Comparison of ENCODE assay signal across 23 mouse cellular contexts in the genomic region with DNA sequence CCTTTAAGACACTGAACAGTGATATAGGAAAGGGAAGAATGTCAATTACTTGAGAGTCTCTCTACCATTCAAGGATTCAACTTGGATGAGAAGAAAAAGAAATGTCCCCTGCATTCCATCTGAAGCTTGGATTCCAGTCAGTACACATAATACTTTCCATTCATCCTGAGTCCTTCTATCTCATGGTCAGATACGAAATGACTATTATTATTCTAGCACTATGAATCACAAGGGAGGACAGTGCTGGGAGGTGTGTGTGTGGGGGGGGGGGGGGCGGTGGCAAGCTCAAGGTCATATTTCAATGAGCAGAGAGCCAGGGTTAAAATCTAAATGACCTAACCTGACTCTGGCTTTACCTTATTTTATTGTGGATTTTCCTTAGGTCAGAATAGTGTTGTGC. TPM values are rescaled to one million over a fixed set of nuclear protein-coding genes. Genes with fewer than 3 reads are reported as not detected.
DNase-seq lines count a peak whose midpoint lies in the region; ATAC-seq lines count a peak whose summit lies in the region.
"Had no signal": no experiment of that assay in that cellular context is flagged by ENCODE, and none has a peak within 500 bp of the region (broad histone marks: within the 10 kb centered on the region; RNA-seq: fewer than 3 reads in every experiment).

No protein-coding gene starts in this region.

- 31% methylated on average over 2 of the region's 2 CpGs for WGBS in heart, embryonic 12.5 days
- WGBS in heart, embryonic 16.5 days = 39% methylated on average over 2 of the region's 2 CpGs
- WGBS in heart, embryonic 10.5 days = 69% methylated on average over 2 of the region's 2 CpGs

- H3K36me3 ChIP-seq in heart, embryonic 12.5 days = no peaks in the 10 kb centered on the region
- H3K36me3 ChIP-seq in heart, embryonic 16.5 days (ENCODE audit: control insufficient read depth, insufficient read depth) = no peaks in the 10 kb centered on the region
- no peaks in the 10 kb centered on the region for H3K36me3 ChIP-seq in heart, embryonic 10.5 days
- H3K36me3 ChIP-seq: embryonic facial prominence, embryonic 12.5 days; G1E; hindbrain, embryonic 15.5 days; kidney, embryonic 15.5 days had no signal

- H3K4me1 ChIP-seq in heart, embryonic 12.5 days (replicated peaks) = peaks cover 23% of the 10 kb centered on the region
- peaks cover 22% of the 10 kb centered on the region for H3K4me1 ChIP-seq in heart, embryonic 16.5 days (ENCODE audit: control insufficient read depth, insufficient read depth, low read length)
- H3K4me1 ChIP-seq in heart, embryonic 10.5 days = peaks cover 5% of the 10 kb centered on the region
- H3K4me1 ChIP-seq: embryonic facial prominence, embryonic 12.5 days; forebrain, embryonic 13.5 days; hindbrain, embryonic 15.5 days; kidney, embryonic 15.5 days had no signal

- no peaks in the 10 kb centered on the region for H3K9me3 ChIP-seq in heart, embryonic 12.5 days (replicated peaks)
- no peaks in the 10 kb centered on the region for H3K9me3 ChIP-seq in heart, embryonic 16.5 days (replicated peaks; ENCODE audit: control insufficient read depth, low read length)
- H3K9me3 ChIP-seq in heart, embryonic 10.5 days = no peaks in the 10 kb centered on the region
- H3K9me3 ChIP-seq: embryonic facial prominence, embryonic 12.5 days; forebrain, embryonic 13.5 days; hindbrain, embryonic 15.5 days; kidney, embryonic 15.5 days had no signal

- DNase-seq in heart, postnatal 25 days (ENCODE audit: low spot score) = no peak
- no peak for DNase-seq in heart, embryonic 10.5 days (ENCODE audit: low spot score)
- peak; percentile 22 for DNase-seq in ZHBTc4 (ENCODE audit: low read depth, low spot score)
- no peak for DNase-seq in left cerebral cortex, adult 11 months (ENCODE audit: low spot score)
- DNase-seq: adrenal gland, postnatal 14 days; B cell, adult 2 months; cerebellum, adult 11-12 months; cerebellum, adult 9-10 months; cerebellum, postnatal 25 days; forebrain, postnatal 0 days; gastrocnemius, postnatal 36 days; kidney, adult 2 months had no signal

- H3K27ac ChIP-seq in heart, embryonic 12.5 days (ENCODE audit: poor library complexity, severe bottlenecking) = peak overlapping the region; percentile 62
- H3K27ac ChIP-seq in heart, embryonic 16.5 days (ENCODE audit: low read length) = peak overlapping the region; percentile 78
- H3K27ac ChIP-seq in heart, embryonic 10.5 days = no peak overlapping the region
- H3K27ac ChIP-seq: embryonic facial prominence, embryonic 12.5 days; forebrain, embryonic 13.5 days; hindbrain, embryonic 15.5 days; kidney, embryonic 15.5 days had no signal

- no peak for ATAC-seq in heart, embryonic 12.5 days (ENCODE audit: insufficient number of reproducible peaks, low FRiP score)
- ATAC-seq in heart, embryonic 16.5 days (replicated peaks; ENCODE audit: extremely low read depth, insufficient read depth, low FRiP score) = no peak
- ATAC-seq: activated CD4-positive, CD25-positive, alpha-beta regulatory T cell, adult 4 months; CD4-positive, CD25-positive, alpha-beta regulatory T cell, adult 4 months; forebrain, embryonic 13.5 days; forebrain, postnatal 0 days; intestine, embryonic 16.5 days had no signal

- intact Hi-C loops in heart, postnatal 25 days (cut with DNase I) = no loop called here

- no peaks in the 10 kb centered on the region for H3K27me3 ChIP-seq in heart, embryonic 12.5 days (replicated peaks)
- no peaks in the 10 kb centered on the region for H3K27me3 ChIP-seq in heart, embryonic 16.5 days (ENCODE audit: control insufficient read depth, insufficient read depth, low read length)
- no peaks in the 10 kb centered on the region for H3K27me3 ChIP-seq in heart, embryonic 10.5 days (ENCODE audit: insufficient read depth, poor library complexity, severe bottlenecking)
- H3K27me3 ChIP-seq: embryonic facial prominence, embryonic 12.5 days; forebrain, embryonic 13.5 days; hindbrain, embryonic 15.5 days; kidney, embryonic 15.5 days had no signal

- H3K4me3 ChIP-seq in heart, embryonic 12.5 days = no peak overlapping the region
- H3K4me3 ChIP-seq in heart, embryonic 16.5 days (ENCODE audit: low read length) = no peak overlapping the region
- no peak overlapping the region for H3K4me3 ChIP-seq in heart, embryonic 10.5 days
- H3K4me3 ChIP-seq: embryonic facial prominence, embryonic 12.5 days; forebrain, embryonic 13.5 days; hindbrain, embryonic 15.5 days; kidney, embryonic 15.5 days had no signal

- no peak overlapping the region for H3K4me2 ChIP-seq in heart, embryonic 12.5 days
- no peak overlapping the region for H3K4me2 ChIP-seq in heart, embryonic 16.5 days (ENCODE audit: low read depth, low read length)
- H3K4me2 ChIP-seq: embryonic facial prominence, embryonic 12.5 days; forebrain, embryonic 13.5 days; heart, embryonic 11.5 days; hindbrain, embryonic 15.5 days; kidney, embryonic 15.5 days had no signal

- no peak overlapping the region for H3K9ac ChIP-seq in heart, embryonic 12.5 days
- no peak overlapping the region for H3K9ac ChIP-seq in heart, embryonic 16.5 days (ENCODE audit: low read length)
- H3K9ac ChIP-seq: embryonic facial prominence, embryonic 12.5 days; forebrain, embryonic 13.5 days; forebrain, postnatal 0 days; hindbrain, embryonic 15.5 days; kidney, embryonic 15.5 days had no signal

RNA-seq across cellular contexts. Expression of a gene that starts 31.6 kb away (rescaled TPM):
- polyA plus RNA-seq in heart, embryonic 12.5 days (2016; fragmentation: Nextera tagmentation; extraction: Ambion mirVana) = 10.2 and 10.6 TPM in 2 replicates
- 100 to 1,000 TPM; 114 to 142 TPM for total RNA-seq in heart, postnatal 25 days (2021)
- 16.6 and 17.8 TPM in 2 replicates for polyA plus RNA-seq in heart, embryonic 16.5 days (2015; fragmentation: Nextera tagmentation; extraction: Ambion mirVana)
- polyA plus RNA-seq in heart, embryonic 10.5 days (2016; fragmentation: Nextera tagmentation; extraction: Ambion mirVana) = 3.3 and 5.7 TPM in 2 replicates
- polyA plus RNA-seq: G1E had no signal
